ENCODE assay signal across 30 mouse cellular contexts in the genomic region with DNA sequence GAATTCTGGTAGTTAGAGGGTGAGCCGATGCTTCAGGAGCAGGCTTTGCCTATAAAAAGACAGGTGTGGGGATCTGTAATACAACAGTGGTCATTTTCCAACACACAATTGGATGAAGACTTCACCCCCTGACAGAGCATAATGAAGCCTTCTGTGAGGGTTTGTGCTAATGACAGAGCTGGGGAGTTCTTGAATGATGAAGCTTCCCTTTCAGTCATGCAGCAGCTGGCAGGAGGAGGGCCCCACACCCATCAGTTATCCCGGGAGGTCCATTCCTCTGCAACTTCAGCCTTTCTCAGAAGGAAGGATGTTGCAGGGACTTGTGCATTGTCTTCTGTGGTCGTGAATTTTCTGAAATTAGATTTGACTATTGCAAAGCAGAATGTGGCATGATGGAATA.
DNase-seq lines count a peak whose midpoint lies in the region; ATAC-seq lines count a peak whose summit lies in the region.
"Had no signal": no experiment of that assay in that cellular context is flagged by ENCODE, and none has a peak within 500 bp of the region (broad histone marks: within the 10 kb centered on the region; RNA-seq: fewer than 3 reads in every experiment).

No protein-coding gene starts in this region.

- no peak overlapping the region for H3K4me3 ChIP-seq in neural tube, embryonic 11.5 days (ENCODE audit: low read depth, low read length)
- H3K4me3 ChIP-seq: embryonic facial prominence, embryonic 10.5 days; embryonic facial prominence, embryonic 15.5 days; forebrain, embryonic 13.5 days; hindbrain, embryonic 15.5 days; limb, embryonic 13.5 days; lung, embryonic 15.5 days; midbrain, embryonic 12.5 days; neural tube, embryonic 15.5 days had no signal

- H3K4me1 ChIP-seq in neural tube, embryonic 11.5 days (ENCODE audit: control insufficient read depth, insufficient read depth, low read length): no peaks in the 10 kb centered on the region
- H3K4me1 ChIP-seq: embryonic facial prominence, embryonic 10.5 days; embryonic facial prominence, embryonic 15.5 days; forebrain, embryonic 13.5 days; hindbrain, embryonic 15.5 days; limb, embryonic 13.5 days; lung, embryonic 15.5 days; midbrain, embryonic 12.5 days; neural tube, embryonic 15.5 days had no signal

- no peaks in the 10 kb centered on the region for H3K36me3 ChIP-seq in neural tube, embryonic 11.5 days (ENCODE audit: control insufficient read depth, insufficient read depth, low read length)
- H3K36me3 ChIP-seq: embryonic facial prominence, embryonic 10.5 days; embryonic facial prominence, embryonic 15.5 days; hindbrain, embryonic 15.5 days; limb, embryonic 13.5 days; lung, embryonic 15.5 days; midbrain, embryonic 12.5 days; neural tube, embryonic 15.5 days had no signal

- H3K27me3 ChIP-seq in neural tube, embryonic 11.5 days (ENCODE audit: control insufficient read depth, insufficient read depth, low read length): no peaks in the 10 kb centered on the region
- H3K27me3 ChIP-seq: embryonic facial prominence, embryonic 15.5 days; forebrain, embryonic 13.5 days; hindbrain, embryonic 15.5 days; limb, embryonic 13.5 days; lung, embryonic 15.5 days; midbrain, embryonic 12.5 days; neural tube, embryonic 15.5 days had no signal

- no peaks in the 10 kb centered on the region for H3K9me3 ChIP-seq in neural tube, embryonic 11.5 days (ENCODE audit: control insufficient read depth, low read length)
- H3K9me3 ChIP-seq: embryonic facial prominence, embryonic 10.5 days; embryonic facial prominence, embryonic 15.5 days; forebrain, embryonic 13.5 days; lung, embryonic 15.5 days; midbrain, embryonic 12.5 days; neural tube, embryonic 15.5 days had no signal

- no peak overlapping the region for H3K9ac ChIP-seq in neural tube, embryonic 11.5 days (ENCODE audit: low read length)
- H3K9ac ChIP-seq: embryonic facial prominence, embryonic 15.5 days; forebrain, embryonic 13.5 days; hindbrain, embryonic 15.5 days; limb, embryonic 13.5 days; lung, embryonic 15.5 days; midbrain, embryonic 12.5 days; neural tube, embryonic 15.5 days had no signal

- WGBS in neural tube, embryonic 11.5 days: 67% methylated on average over 3 of the region's 3 CpGs

- H3K4me2 ChIP-seq in neural tube, embryonic 11.5 days (ENCODE audit: low read depth): no peak overlapping the region
- H3K4me2 ChIP-seq: embryonic facial prominence, embryonic 15.5 days; forebrain, embryonic 13.5 days; hindbrain, embryonic 15.5 days; limb, embryonic 13.5 days; liver, embryonic 11.5 days; lung, embryonic 15.5 days; midbrain, embryonic 12.5 days; neural tube, embryonic 15.5 days had no signal

- H3K27ac ChIP-seq in neural tube, embryonic 11.5 days (ENCODE audit: low read depth, low read length): no peak overlapping the region
- H3K27ac ChIP-seq: embryonic facial prominence, embryonic 10.5 days; embryonic facial prominence, embryonic 15.5 days; forebrain, embryonic 13.5 days; hindbrain, embryonic 15.5 days; limb, embryonic 13.5 days; lung, embryonic 15.5 days; midbrain, embryonic 12.5 days; neural tube, embryonic 15.5 days; stomach, postnatal 0 days had no signal

- intact Hi-C loops in gastrocnemius, postnatal 36 days (cut with DNase I): loop anchor here (5.0 kb wide), 1 partner anchor 376 kb away; no protein-coding TSS in a partner anchor
- intact Hi-C loops in heart, postnatal 10 days (cut with DNase I): no loop called here

- no peak for ATAC-seq in neural tube, embryonic 11.5 days (ENCODE audit: insufficient read depth, low FRiP score, low TSS enrichment)
- ATAC-seq: forebrain, embryonic 13.5 days; inflammation-experienced regulatory T-cells, adult 6 months had no signal

- peak; percentile 4 for DNase-seq in gastrocnemius, adult 18-20 months (ENCODE audit: low spot score)
- no peak for DNase-seq in gastrocnemius, postnatal 36 days
- DNase-seq in neural tube, embryonic 11.5 days (ENCODE audit: low spot score): peak; percentile 20
- DNase-seq in neural tube, embryonic 10.5 days (ENCODE audit: extremely low spot score, low spot score): no peak
- peak; percentile 48 for DNase-seq in Muller cell, postnatal 12 days (ENCODE audit: inconsistent ontology term)
- no peak for DNase-seq in right cerebral cortex, postnatal 25 days
- DNase-seq in heart, postnatal 10 days: no peak
- DNase-seq: adrenal gland, postnatal 25 days; cerebellum, adult 18-20 months; cerebellum, postnatal 10 days; gastrocnemius, postnatal 25 days; kidney, adult 11 months; kidney, postnatal 14 days; layer of hippocampus, adult 9-11 months; lung, postnatal 36 days; right cerebral cortex, adult 18-20 months; right cerebral cortex, postnatal 4 days; thymus, adult 18-20 months; thymus, postnatal 25 days had no signal

Comparison
In these comparisons a context has a peak if more than half of its experiments do, and no peak if none do; other contexts are left out.
1. DNase-seq: peak in gastrocnemius, adult 18-20 months (single experiment), neural tube, embryonic 11.5 days (single experiment) and Muller cell, postnatal 12 days (single experiment); none in gastrocnemius, postnatal 36 days (0 of 2), neural tube, embryonic 10.5 days (single experiment), right cerebral cortex, postnatal 25 days (single experiment) and heart, postnatal 10 days (0 of 2).